Mouse (Mus musculus) kidney, adult 11 months (tissue): ENCODE results near the gene Cacng4.

ENCODE experiments used
- DNase-seq: peaks from one replicate; pipeline ENCODE4 v3.0.0; 2022

Cacng4 gene

DNA sequence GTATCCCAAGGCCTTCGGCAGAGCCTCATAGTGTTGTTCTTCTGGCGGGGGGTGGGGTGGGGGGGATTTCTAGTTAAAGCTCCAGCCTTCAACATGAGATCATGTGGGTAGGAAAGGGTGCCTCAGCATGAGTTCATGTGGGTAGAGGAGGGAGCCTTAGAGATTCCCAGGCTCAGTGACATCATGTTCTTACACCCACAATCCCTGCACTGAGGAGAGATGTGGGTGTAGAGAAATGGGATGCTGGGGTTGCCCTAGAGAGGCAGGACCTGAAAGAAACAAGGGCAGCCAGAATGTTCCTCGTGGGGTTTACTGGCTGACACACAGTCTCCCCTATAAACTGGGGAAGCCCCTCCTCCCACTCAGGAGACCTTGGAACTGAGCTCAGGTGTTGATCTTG is 84.0 kb downstream of the Cacng4 start:
- no peak for DNase-seq

DNA sequence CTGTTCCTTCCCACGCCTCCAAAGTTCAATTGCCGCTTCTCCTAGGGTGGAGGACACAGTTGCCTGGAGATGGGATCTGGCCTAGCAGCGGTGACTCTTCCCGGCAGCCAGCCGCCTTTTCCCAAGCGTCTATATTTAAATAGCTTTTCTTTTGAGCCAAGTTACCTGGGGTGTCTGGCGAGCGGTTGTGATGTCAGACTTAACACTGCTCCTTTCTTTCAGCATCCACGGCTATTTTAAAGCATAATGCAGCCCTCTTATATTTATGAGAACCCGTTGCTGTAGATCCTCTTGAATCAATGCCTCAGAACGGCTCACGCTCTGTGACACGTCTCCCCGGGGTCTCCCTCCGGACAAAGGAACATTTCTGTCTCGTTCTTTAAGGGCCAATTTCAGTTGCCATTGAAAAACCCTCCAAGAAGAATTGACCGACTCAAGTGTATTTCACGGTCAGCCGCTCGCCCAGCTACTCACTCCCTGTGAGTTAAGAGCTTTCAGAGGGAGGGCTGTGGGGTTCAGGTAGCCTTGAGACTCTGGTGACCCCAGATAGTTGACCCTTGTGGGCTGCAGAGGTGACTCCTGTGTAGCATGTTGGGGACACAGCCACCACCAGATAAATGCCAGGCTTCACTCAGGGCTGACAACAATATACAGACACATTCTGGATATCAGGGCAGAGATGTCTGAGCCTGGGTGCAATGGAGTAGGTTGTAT is 86.3 kb downstream of the Cacng4 start:
- DNase-seq = no peak

DNA sequence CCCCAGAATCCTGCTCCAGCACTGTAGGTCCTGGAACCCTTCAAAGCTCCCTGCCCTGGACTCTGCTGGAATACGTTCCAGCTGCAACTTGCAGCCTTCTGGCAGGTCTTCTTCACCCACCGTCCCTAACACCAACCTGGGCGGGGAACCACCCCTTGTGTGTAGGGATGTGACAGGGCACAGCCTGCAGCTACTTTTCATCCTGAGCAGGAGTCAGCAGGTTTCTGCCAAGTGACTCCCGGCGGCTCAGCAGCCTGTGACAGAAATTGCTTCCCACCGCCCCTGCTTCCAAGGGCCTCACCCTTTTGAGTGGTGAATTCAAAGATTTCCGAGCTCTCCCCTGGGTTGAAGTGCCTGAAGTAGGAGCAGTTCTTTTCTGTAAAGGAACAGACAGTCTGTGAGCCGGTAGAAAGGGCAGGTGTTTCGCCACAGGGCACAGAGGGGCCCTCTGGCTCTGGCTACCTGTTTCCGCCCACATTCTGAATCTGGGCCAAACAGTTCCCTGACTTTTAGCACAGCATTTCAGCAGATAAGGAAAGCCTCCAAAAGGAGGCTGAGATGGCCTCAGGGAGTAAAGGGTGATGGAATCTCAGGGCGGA is 88.8 kb downstream of the Cacng4 start:
- no peak for DNase-seq

DNA sequence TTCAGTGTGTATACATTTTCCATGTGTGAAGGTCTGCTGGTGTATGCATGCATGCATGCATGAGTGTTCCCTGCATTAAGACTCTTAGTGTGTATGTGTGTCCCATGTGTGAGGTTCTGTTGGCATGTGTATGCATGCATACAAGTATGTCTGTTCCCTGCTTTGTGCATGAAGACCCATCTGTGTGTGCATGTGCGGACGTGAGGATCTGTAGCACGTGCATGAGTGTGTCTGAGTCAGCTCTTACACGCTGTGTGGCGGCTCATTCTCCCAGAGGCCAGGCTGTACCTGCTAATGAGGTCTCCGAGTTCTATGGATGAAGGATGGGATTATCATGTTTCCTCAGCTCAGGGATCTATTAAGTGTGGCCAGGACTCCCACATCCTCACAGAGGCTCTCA is 89.3 kb downstream of the Cacng4 start:
- DNase-seq = no peak

DNA sequence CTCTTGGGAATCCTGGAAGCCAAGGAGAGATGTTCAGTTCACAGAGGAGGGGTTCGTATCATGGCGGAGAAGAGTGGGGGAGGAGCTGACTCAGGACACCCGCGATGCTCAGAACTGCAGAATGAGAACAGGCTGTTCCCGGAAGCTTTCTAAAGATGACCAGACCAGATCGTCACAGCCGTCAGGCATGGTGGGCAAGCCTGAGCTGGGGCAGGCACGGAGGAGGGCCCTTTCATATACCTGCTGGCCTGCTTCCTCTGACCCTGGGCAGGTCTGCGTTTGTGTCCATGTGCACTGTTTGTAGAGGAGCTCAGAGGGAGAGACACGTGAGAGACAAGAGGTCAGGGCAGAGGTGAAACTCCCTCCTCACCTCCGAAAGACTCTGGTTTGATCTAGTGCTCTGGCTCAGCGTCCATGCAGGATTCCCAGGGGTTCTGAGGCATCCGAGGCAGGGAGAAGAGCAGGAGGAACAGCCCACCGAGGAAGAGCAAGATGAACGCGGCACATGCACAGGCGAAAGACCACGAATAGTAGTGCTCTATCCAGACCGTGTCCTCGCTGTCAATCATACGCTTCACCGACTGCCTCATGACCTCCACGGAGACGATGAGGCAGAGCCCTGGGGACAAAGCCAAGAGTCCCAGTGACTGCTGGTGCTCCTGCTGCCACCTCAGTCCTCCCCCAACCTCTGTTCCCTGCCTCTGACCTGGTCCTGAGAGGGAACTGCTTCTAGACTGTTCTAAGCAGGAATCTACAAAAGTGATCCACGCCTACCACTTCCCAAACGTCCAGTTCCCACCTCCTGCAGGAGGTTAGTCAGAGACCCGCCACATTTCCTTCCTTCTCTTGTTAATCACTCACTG is 90.9 kb downstream of the Cacng4 start:
- DNase-seq = peak; percentile 16

DNA sequence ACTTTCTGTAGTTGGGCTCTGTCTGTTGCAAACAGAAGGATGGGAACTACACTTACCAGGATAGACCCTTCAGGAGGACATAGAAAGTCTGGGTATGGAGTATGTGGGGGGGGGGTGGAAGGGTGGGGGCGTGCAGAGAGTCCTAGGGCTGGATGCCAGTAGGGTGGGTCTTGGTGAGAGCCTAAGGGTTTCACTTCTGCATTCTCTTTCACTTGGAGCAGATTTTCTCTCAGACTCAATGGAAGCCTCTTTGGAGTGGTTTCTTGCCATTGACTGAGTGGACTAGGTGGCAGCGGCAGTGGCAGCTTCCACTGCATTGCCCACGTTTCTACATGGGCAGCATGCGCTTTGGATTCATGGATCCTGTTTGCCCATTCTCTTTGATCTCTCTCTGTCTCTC is 94.4 kb downstream of the Cacng4 start:
- DNase-seq = no peak

DNA sequence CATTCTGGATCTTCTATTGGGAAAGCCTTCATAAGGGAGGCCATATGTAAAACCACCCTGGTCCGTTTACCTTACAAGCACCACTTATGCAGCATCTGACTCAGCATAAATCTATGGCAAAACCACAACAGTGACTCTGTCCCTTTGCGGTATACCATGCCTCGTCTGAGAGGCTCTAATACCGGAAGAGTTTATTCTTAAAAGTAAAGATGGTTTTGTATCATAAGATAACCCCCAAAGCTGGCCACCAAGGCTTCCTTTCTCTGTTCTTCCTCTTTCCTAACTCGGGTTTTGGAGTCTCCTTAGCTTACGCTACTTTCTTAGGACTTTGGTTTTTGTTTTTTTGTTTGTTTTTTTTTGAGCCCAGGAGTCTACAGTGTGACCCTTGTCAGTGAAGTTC is 101.0 kb downstream of the Cacng4 start:
- no peak for DNase-seq

DNA sequence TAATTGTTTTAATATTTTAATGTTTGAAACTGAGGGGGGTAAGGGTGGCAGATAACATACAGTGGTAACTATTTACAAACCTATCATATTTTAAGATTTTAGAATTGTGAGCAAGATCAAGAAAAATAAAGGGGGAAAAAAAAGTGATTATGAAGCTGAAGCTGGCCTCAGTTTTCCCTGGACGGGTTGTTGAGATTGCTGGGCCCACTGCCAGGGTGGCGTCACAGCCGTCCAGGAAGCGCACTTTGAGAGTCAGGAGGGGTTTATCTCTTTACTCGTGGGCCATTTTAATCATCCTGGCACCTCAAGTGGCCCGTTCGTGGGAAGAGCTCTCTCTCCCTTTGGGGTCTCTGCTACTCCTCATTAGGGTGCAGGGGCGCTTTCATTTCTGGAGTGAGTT is 102.8 kb downstream of the Cacng4 start:
- DNase-seq = no peak

DNA sequence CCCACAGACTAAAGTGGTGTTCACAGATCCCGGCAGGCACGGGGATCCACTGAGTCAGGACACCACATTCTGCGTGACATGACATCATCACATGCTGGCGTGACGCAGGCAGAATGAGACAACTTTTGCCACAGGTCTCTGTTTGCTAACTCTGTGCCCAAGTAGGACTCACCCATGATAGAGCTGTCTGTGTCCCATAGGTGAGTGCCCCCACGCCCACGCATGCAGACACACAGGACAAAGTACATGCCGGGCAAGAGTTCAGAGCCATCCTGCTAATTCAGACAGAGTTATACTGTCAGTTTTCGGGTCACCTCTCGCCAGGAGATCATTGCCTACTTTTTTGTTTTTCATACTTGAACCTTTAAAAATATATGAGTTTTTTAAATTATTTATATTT is 105.9 kb downstream of the Cacng4 start:
- no peak for DNase-seq

DNA sequence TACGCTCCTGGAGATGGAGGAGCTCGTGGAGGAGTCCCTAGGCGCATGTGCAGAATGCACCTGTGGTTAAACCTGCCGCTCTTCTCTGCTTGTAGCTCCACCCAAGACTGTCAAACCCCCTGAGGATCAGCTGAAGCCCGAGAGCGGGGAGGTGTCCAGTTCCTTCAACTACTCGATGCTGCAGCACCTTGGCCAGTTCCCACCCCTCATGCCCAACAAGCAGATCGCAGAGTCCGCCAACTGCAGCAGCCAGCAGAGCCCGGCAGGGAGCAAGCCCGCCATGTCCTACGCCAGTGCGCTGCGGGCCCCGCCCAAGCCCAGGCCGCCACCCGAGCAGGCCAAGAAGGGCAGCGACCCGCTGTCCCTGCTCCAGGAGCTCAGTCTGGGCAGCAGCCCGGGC is 108.1 kb downstream of the Cacng4 start:
- no peak for DNase-seq

DNA sequence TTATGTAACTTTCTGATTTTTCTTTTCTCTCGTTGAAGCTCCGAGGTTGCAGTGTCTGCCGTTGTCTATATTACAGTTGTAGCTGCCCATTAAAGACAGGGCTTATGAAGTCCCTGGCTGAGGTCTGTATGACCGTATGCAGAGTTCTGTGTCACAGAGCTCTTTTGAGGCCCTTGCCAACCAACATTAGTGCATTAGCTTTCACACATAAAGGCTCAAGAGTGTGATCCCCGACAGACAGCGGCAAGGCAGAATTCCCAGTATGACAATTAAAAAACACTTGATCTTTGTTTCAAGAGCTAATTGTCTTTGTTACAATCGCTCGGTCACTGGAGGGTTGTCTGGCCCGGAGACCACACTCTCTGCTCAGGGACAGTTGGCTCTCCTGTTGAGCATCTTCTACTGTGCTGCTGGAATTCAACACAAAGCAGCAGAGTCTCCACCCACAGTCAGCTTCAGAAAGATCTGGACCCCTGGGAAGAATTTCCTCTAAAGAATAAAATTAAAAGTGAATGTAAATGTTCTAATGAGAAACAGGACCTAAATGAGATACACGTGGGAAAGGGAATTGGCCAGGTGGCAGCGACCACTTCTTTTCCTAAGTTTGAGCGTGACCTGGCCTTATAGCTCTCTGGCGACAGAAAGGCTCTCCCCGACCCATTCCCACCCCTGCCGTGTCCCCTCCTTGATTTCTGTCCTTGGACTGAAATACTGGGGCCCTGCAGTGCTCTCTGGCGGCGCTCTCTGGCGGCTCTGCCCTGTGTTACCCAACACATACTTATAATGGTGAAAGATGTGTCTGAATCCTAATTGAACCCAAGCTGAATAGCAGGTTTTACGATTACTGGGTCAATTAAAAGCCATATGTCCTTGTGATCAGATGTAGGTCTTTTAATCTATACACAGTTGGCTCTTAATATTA is 110.6 kb downstream of the Cacng4 start:
- DNase-seq = no peak

DNA sequence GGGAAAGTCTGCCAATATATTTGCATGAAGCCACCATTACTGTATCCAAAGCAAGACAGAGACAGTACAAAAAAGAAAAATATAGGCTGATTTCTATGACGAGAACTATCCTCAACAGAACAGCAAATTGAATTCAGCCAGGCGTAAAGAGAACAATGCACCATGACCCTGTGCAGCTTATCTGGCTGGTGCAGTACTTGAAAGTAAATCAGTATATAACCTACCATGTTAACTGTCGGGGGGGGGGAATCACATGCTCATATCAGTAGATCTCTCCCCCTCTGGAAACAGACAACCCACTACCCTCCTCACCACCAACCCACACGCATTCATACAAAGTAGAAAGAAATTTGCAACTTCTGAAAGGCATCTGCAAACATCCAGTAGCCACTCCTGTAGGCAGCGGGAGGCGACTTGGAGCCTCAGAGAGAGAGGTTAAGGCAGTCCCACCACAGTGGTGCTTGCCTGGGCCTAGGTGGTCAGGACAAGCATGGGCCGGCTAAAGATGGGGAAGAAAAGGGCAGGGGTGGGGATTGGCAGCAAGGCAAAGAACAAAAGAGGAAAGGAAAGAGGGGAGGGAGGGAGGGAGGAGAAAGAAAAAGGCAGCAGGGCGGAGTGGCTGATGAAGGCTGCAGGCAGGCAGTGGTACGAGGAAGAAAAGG is 111.5 kb downstream of the Cacng4 start:
- DNase-seq = no peak
